Mouse (Mus musculus) intestine, embryonic 14.5 days (tissue): ENCODE data around the gene Slc35f3. TPM values are rescaled to one million over a fixed set of nuclear protein-coding genes. Genes with fewer than 3 reads are reported as not detected.

Experiments used
- ATAC-seq: fragments of 200-750 bp; cut with Nextera tagmentation; replicated peaks from 2 replicates; pipeline ENCODE4 v1.8.0; 2017; ENCODE audit warnings: low read depth, moderate number of reproducible peaks, moderate TSS enrichment, moderate library complexity; ENCODE audit not compliant: low FRiP score, low TSS enrichment
- DNase-seq: peaks from one replicate; pipeline ENCODE4 v3.0.0-alpha.2; 2018; ENCODE audit warnings: low spot score
- H3K27ac ChIP-seq: fragments of 300-500 bp; sonication (generic); 2 replicates; pipeline ENCODE4 v1.5.1; 2014; ENCODE audit warnings: low read depth, mild to moderate bottlenecking, control low read depth
- H3K27me3 ChIP-seq: fragments of 300-500 bp; sonication (generic); replicated peaks from 2 replicates; pipeline ENCODE4 v1.6.1; 2014; ENCODE audit warnings: low read length, control low read depth; ENCODE audit not compliant: control insufficient read depth, insufficient read depth
- H3K36me3 ChIP-seq: fragments of 300-500 bp; sonication (generic); 2 replicates; pipeline ENCODE4 v1.6.1; 2014; ENCODE audit warnings: low read length, control low read depth; ENCODE audit not compliant: control insufficient read depth, insufficient read depth
- H3K4me1 ChIP-seq: fragments of 300-500 bp; sonication (generic); replicated peaks from 2 replicates; pipeline ENCODE4 v1.6.1; 2014; ENCODE audit warnings: low read length, control low read depth, mixed read lengths; ENCODE audit not compliant: control insufficient read depth, insufficient read depth
- H3K4me2 ChIP-seq: fragments of 300-500 bp; sonication (generic); 2 replicates; pipeline ENCODE4 v1.6.1; 2014; ENCODE audit warnings: low read length
- H3K4me3 ChIP-seq: fragments of 300-500 bp; sonication (generic); 2 replicates; pipeline ENCODE4 v1.5.1; 2014; ENCODE audit warnings: low read depth, low read length, control low read depth, mixed read lengths
- H3K9ac ChIP-seq: fragments of 300-500 bp; sonication (generic); 2 replicates; pipeline ENCODE4 v1.6.1; 2014; ENCODE audit warnings: mild to moderate bottlenecking, low read length
- H3K9me3 ChIP-seq: fragments of 300-500 bp; sonication (generic); 2 replicates; pipeline ENCODE4 v1.6.1; 2016; ENCODE audit warnings: low read length, control low read depth; ENCODE audit not compliant: control insufficient read depth
- WGBS: fragments of 180-500 bp; shearing (Covaris S2); extraction: QIAGEN DNeasy Blood & Tissue Kit; methylation state at CpG from one replicate; pipeline ENCODE4 v1.1.7; 2014; 5-methylcytosine and 5-hydroxymethylcytosine counted together
- polyA plus RNA-seq: library from polyadenylated mRNA; unstranded; fragments of >200 nt; fragmentation: Nextera tagmentation; extraction: Ambion mirVana; gene quantifications from 2 replicates; pipeline ENCODE4 v1.2.1, GENCODE M21; 2014

Slc35f3 gene
- polyA plus RNA-seq = 0.30 and 0.38 TPM in 2 replicates

- Histone ChIP-seq H3K27me3 (peaks cover 12% of the 10 kb centered on the region), H3K4me3 (peak within 1 kb of the TSS; percentile 44), H3K9ac (peak within 1 kb of the TSS; percentile 40; the same call in 1 of the 2 replicates), H3K9me3 (no peaks in the 10 kb centered on the region), H3K36me3 (no peaks in the 10 kb centered on the region), H3K4me1 (no peaks in the 10 kb centered on the region; the same call in 1 of the 2 replicates), H3K4me2 (peak within 1 kb of the TSS; percentile 90), H3K27ac (no peak within 1 kb of the TSS)
- WGBS = under 1% methylated on average over 72 of the region's 72 CpGs
- DNase-seq (peak; percentile 76), ATAC-seq (peak; percentile 63)
Observed at GRCm38 (mm10) chr8:126298296-126299093, at the start of gene Slc35f3. Gene Slc35f3, plus strand, starts transcription at chr8:126298558.

- H3K4me1 ChIP-seq = no peaks in the 10 kb centered on the region
- ATAC-seq = no peak
- no peaks in the 10 kb centered on the region for H3K36me3 ChIP-seq
- no peak overlapping the region for H3K4me2 ChIP-seq
- no peaks in the 10 kb centered on the region for H3K27me3 ChIP-seq
- no peak overlapping the region for H3K27ac ChIP-seq
- no peak overlapping the region for H3K4me3 ChIP-seq
- no peaks in the 10 kb centered on the region for H3K9me3 ChIP-seq
- 91% methylated on average over 4 of the region's 4 CpGs for WGBS
- DNase-seq = no peak
- H3K9ac ChIP-seq = no peak overlapping the region
Observed at GRCm38 (mm10) chr8:126250486-126250885, 47.9 kb upstream of the Slc35f3 start.

GRCm38 (mm10) chr8:126256585-126257391, 41.6 kb upstream of the Slc35f3 start:
- no peaks in the 10 kb centered on the region for H3K36me3 ChIP-seq
- no peak overlapping the region for H3K27ac ChIP-seq
- no peak for DNase-seq
- no peak for ATAC-seq
- H3K4me2 ChIP-seq = no peak overlapping the region
- H3K27me3 ChIP-seq = peaks cover 5% of the 10 kb centered on the region
- WGBS = 52% methylated on average over 9 of the region's 9 CpGs
- H3K4me3 ChIP-seq = no peak overlapping the region
- no peaks in the 10 kb centered on the region for H3K9me3 ChIP-seq
- H3K9ac ChIP-seq = no peak overlapping the region
- H3K4me1 ChIP-seq = no peaks in the 10 kb centered on the region

GRCm38 (mm10) chr8:126257392-126257681, 41.0 kb upstream of the Slc35f3 start:
- H3K4me2 ChIP-seq = no peak overlapping the region
- DNase-seq (no peak), ATAC-seq (no peak)
- H3K4me3 ChIP-seq = no peak overlapping the region
- no peaks in the 10 kb centered on the region for H3K9me3 ChIP-seq
- WGBS = 66% methylated on average over 8 of the region's 8 CpGs
- H3K36me3 ChIP-seq = no peaks in the 10 kb centered on the region
- H3K4me1 ChIP-seq = no peaks in the 10 kb centered on the region
- H3K27me3 ChIP-seq = peaks cover 5% of the 10 kb centered on the region
- H3K9ac ChIP-seq = no peak overlapping the region
- no peak overlapping the region for H3K27ac ChIP-seq

- Histone ChIP-seq H3K4me3 (peak overlapping the region; percentile 8; the same call in 1 of the 2 replicates), H3K36me3 (no peaks in the 10 kb centered on the region), H3K27ac (no peak overlapping the region), H3K27me3 (peaks cover 5% of the 10 kb centered on the region), H3K9ac (no peak overlapping the region), H3K4me1 (no peaks in the 10 kb centered on the region), H3K4me2 (peak overlapping the region; percentile 39), H3K9me3 (no peaks in the 10 kb centered on the region)
- peak; percentile 82 for DNase-seq
- WGBS = 5% methylated on average over 15 of the region's 15 CpGs
- no peak for ATAC-seq
Observed at GRCm38 (mm10) chr8:126258175-126258781, 40.1 kb upstream of the Slc35f3 start.

GRCm38 (mm10) chr8:126265186-126265585, 33.2 kb upstream of the Slc35f3 start:
- Histone ChIP-seq H3K27ac (no peak overlapping the region), H3K4me3 (no peak overlapping the region), H3K4me1 (no peaks in the 10 kb centered on the region), H3K36me3 (no peaks in the 10 kb centered on the region), H3K9ac (no peak overlapping the region), H3K9me3 (no peaks in the 10 kb centered on the region), H3K27me3 (no peaks in the 10 kb centered on the region), H3K4me2 (no peak overlapping the region)
- ATAC-seq (no peak), DNase-seq (no peak)
- WGBS = 71% methylated on average over 1 of the region's 1 CpGs

- DNase-seq (no peak), ATAC-seq (no peak)
- WGBS = 25% methylated on average over 8 of the region's 8 CpGs
- Histone ChIP-seq H3K4me3 (no peak overlapping the region), H3K9ac (no peak overlapping the region), H3K36me3 (no peaks in the 10 kb centered on the region), H3K4me1 (no peaks in the 10 kb centered on the region), H3K27ac (no peak overlapping the region), H3K27me3 (no peaks in the 10 kb centered on the region), H3K4me2 (no peak overlapping the region), H3K9me3 (no peaks in the 10 kb centered on the region)
Observed at GRCm38 (mm10) chr8:126267118-126267517, 31.2 kb upstream of the Slc35f3 start.

GRCm38 (mm10) chr8:126269733-126270132, 28.6 kb upstream of the Slc35f3 start:
- DNase-seq (no peak), ATAC-seq (no peak)
- 41% methylated on average over 6 of the region's 6 CpGs for WGBS
- Histone ChIP-seq H3K27ac (no peak overlapping the region), H3K4me2 (no peak overlapping the region), H3K9me3 (no peaks in the 10 kb centered on the region), H3K36me3 (no peaks in the 10 kb centered on the region), H3K9ac (no peak overlapping the region), H3K27me3 (no peaks in the 10 kb centered on the region), H3K4me1 (no peaks in the 10 kb centered on the region), H3K4me3 (no peak overlapping the region)
